Mouse (Mus musculus) embryo, embryonic 11.5 days (tissue): ENCODE data around the gene D930048N14Rik.
"Not testable (repeated sequence)": the region's sequence is repeated elsewhere in the genome, so short reads cannot be mapped to it uniquely, and the experiment has no call there.

Source experiments
- DNase-seq: peaks from one replicate; pipeline ENCODE4 v3.0.0-alpha.2; 2012; ENCODE audit warnings: low read depth, low spot score

The D930048N14Rik gene

DNA sequence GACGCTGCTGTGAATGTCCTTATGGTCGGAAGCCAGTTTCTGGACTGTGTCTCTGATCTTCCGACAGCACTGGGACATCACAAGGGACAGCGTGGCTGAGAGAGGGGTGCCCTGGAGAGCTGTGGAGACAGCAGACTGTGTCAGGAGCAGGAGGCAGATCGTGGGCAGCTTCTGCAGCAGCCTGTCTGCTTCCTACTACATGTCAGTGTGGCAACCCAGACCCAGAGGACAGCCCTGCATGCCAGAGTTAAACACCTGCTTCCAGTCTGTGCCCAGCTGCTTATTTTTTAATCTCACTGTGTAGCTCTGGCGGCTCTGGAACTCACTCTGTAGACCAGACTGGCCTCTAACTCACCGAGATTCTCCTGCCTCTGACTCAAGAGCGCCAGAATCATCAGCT, 22.8 kb upstream of the D930048N14Rik start:
- no peak for DNase-seq

DNA sequence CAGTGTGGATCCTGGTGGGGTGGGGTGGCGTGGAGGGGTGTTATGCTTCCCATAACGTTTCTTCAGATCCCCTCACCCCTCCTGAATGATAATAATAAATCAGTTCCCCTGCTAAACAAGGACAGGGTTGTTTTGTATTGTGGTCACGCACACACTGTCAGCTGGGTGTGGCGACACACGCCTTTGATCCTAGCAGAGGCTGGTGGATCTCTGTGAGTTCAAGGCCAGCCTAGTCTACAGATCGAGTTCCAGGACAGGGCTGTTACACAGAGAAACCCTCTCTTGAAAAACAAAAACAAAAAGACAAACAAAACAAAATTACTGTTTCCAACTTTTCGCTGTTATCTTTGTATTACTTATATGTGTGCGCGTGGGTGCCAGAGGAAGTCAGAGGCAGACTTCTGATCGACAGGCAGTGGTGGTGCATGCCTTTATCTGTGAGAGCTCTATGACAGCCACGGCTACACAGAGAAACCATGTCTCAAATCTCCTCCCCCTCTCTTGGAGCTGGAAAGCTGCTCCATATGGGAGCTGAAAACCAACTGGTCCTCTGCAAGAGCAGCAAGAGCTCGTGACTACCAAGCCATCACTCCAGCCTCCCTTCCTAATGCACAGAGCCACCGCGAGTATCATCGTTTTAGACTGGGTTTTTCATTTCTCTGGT, 21.0 kb upstream of the D930048N14Rik start:
- no peak for DNase-seq

DNA sequence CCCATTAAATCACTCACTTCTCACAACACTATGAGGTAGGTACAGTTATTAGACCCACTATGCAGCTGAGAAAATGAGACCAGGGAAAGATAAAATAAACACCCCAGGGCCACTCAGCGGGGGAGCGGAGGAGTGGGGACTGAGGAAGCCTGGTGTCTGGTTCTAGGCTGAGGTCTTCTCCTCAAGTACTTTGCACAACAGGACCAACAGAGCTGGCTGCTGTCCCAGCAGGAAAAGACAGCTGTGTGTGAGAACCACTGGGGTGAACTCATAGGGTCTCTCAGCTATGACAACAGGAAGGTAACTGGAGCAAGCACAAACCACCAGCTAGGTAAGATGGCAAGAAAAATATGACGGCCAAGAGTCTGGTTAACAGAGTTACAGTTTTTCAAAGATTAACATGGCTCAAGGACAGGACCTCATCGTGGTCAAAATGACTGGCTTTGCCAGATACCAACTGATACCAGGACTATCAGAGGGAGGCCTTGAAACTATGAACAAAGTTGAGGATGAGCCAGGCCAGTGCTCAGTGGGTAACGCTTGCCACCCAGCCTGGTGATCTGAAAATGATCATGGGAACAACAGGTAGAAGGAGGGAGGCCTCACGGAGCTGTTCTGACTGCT, 18.5 kb upstream of the D930048N14Rik start:
- no peak for DNase-seq

DNA sequence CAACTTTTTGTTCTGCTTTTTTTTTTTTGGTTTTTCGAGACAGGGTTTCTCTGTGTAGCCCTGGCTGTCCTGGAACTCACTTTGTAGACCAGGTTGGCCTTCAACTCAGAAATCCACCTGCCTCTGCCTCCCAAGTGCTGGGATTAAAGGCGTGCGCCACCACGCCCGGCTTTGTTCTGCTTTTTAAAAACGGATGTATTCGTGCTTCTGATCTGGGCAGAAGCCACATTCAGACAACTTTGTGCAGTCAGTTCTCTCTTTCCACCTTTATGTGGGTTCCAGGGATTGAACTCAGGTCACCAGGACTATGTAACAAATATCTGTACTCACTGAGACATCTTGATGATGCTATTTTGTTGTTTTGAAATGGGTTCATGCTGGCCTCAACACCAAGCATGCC, 17.6 kb upstream of the D930048N14Rik start:
- DNase-seq, result not testable (repeated sequence)

DNA sequence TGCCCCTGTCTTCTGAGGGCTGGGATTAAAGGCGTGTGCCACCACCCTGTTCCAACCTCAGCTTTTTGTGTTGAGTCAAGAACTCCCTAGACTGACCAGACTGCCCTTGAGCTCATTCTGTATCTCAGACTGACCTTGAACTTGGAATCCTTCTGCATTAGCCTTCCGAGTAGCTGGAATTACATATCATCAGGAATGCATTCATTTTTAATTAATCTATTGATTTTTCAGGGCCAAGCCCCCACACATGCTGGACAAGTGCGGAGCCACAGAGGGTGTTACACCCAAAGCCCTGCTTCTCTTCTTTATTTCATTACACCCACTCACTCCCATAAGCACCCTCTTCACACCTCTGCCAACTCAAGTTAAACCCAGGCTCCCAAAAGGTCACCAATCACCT, 17.0 kb upstream of the D930048N14Rik start:
- DNase-seq, result no peak

DNA sequence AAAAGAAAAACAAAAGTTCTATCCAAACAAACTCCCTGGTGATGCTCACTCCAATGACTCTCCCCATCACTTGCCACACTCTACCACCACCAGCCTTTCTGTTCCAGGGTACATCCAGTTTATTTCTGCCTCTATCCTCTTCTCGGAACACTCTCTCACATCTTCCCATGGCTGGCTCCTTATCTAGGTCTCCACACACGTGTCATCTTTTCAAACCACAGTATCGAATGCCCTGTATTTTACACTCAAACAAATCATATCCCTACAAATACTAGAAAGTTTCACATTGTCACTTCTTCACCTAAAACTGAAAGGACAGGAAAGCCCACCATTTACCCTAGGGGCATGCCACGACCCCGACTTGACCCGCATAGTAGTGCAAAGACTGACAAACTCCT, 15.6 kb upstream of the D930048N14Rik start:
- DNase-seq, result no peak

DNA sequence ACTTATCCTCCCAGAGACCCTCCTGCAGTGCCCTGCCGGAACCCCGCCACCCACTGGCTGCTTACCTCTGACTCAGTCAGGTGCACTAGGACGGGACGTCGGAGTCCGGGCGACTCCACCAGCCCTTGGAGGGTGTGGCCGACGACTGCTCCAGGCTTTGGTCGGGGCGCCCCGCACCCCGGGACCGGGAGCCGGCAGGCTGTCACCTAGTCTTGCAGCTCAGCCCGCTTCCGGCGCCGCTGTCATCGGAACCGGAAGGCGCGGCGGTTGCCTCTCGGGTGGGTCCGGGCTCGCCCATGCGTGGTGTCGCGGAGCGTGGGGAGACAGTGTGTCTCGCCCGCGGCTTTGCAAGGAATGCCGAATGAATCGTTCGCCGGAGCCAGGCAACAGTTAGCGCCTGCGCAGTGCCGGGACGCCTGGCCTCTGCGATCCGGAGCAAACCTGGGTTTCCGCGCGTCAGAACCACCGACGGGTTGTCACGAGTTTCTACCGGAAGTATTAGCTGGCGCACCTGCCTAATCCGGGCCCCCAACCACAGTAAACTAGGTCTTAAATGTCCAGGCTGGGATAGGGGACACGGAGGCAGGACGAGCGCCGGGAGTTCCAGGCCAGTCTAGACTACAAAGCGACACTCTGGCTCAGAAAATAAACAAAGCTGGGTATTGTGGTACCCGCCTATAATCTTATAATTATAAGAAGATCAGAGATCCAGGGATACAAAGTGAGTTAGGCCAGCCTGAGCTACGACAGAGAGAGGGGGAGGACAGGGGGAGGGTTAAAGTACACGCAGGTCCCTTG, 15.0 kb upstream of the D930048N14Rik start, which contains the start of gene Rmnd5b:
Gene Rmnd5b, minus strand, starts transcription at position 372 of the 798 bp plus-strand sequence.
- DNase-seq, result peak; percentile 63

DNA sequence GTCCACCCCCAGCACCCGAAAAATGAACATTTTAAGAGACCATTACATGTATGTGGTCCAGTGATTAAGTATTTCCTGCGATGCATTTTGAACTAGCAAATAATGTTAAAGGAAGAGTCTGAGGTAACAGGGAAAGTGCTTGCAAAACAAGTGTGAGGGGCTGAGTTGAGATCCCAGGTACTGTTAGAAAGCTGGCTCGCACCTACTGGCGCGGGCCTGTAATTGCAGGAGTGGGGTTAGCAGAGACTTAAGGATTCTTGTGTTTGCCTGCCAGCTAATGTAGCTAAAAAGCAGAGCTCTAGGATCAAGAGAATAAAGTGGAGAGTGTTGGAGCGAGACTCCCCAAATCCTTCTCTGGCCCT, 14.4 kb upstream of the D930048N14Rik start:
- peak; percentile 67 for DNase-seq

DNA sequence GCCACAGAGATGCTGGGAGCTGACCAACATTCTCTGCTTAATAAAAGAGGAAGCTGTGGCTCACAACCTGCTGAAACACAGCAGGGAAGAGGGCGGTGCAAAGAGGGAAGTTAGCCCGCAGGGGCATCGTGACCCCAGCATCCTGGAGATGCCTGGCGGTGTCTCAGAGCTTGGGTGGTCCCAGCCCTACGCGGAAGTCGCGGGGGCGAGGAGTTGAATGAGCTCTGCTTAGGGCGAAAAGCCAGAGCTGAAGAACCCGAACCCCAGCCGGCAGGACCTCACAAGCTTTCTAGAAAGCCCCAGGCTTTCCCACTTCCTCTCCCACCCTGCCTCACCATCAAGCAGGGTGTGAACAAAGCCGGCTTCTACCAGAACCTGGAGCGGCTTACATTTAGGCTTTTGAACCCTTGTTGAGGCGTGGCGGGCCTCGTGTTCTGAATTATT, 12.8 kb upstream of the D930048N14Rik start:
- peak; percentile 43 for DNase-seq

DNA sequence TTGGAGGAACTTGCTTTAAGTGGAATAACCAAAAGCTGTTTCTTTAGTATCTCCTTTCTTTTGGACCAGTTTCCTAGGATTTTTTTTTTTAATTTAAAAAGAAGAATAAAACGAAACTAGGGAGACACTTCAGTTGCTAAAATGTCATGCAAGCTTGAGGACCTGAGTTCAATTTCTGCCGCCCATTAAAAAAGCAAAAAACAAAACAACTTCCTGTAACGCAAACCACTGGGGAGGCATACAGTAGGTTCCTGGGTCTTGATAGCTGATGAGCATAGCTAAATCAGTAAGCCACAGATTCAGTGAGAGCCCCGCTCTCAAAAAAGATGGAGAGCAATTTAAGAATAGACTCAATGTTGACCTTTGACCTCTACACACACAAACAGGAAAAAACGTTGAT, 12.3 kb upstream of the D930048N14Rik start:
- DNase-seq, result no peak

DNA sequence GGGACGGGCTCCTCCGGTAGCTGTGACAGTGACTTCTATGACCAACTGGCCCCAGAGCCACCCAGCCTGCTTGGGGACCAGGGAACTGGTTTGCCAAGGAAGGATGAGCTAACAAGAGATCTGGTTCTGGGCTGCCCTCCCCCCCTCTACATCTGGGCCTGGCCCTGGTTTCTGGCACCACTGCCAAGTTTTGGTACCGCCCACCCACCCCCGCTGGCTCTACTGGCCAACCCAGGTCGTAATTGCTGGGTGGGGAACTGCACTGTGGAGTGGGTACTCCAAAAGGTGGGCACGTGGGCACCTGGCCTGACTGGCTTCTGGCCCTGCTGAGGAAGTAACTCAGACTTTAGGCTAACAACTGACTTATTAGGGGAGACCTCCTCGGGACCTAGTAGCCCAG, 10.0 kb upstream of the D930048N14Rik start:
- DNase-seq, result no peak

DNA sequence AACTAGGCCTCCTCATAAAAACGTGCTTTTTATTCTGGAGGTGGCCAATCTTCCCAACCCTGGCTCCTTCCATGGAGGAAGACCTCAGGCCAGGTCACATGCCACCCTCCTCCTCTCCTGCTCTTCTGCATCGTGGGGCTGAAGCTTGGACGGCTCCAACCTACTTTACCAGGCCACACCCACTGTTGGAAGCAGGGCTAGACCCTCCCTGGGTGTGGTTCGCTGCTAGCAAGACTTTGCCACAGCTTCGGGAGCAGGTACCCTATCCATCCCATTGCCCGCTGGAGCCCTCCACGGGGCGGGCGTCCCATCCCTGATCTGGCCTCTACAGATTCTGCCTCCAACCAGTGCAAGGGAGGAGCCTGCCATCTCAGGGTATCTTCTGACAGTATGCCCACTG, 7.6 kb upstream of the D930048N14Rik start:
- DNase-seq, result no peak

DNA sequence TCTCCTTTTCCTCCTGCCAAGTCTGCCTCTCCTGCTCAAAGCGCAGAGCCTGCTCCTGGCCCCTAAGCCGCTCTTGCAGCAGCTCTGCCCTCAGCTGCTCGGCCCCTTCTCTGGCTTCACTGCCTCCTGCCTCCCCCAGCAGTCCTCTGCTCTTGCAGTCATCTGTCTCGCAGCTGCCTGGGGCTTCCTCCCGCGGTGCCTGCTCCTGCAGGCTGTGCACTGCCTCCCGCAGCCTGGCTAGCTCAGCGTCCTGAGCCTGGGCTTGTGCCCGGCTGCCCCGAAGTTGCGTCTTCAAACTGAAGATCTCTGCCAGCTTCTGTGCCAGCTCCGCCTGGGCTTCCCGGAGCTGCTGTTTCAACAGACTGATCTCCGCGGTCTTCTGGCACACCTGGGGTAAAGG, 7.0 kb upstream of the D930048N14Rik start:
- DNase-seq, result no peak

DNA sequence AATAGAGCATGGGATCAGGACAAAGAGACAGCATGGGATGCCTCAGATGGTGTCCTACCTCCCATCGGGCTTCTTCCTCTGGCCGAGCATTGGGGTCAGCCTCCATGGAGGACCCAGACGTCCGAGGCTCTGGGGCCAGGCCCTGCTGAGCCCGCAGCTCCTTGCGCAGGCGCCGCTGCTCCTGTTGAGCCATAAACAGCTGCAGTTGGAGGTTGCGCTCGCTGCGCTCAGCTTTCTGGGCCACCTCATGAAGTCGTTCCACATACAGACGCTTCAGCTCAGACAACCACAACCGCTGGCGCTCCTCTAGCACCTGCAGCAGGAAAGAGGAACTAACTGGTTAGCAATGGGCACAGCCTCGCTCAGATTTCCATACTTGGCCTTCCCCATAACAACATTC, 6.5 kb upstream of the D930048N14Rik start:
- DNase-seq, result no peak

DNA sequence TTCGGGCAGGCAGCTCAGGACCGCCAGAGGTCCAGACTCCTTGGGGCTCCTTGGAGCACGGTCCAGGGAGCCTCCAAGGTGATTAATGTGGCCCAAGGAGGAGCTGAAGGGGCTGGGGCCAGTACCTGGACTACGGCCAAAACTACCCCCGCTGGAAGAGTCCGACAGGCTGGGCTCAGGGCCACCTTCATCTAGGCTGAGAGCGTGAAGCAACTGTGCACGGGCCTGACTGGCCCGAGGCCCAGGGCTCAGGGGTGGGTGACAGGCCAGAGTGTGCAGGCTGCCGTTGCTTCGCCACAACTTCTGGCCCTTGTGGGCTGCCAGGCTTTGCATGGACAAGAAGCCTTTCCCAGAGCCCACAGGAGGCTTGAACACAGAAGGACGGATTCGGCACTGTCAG, 5.5 kb upstream of the D930048N14Rik start:
- no peak for DNase-seq

DNA sequence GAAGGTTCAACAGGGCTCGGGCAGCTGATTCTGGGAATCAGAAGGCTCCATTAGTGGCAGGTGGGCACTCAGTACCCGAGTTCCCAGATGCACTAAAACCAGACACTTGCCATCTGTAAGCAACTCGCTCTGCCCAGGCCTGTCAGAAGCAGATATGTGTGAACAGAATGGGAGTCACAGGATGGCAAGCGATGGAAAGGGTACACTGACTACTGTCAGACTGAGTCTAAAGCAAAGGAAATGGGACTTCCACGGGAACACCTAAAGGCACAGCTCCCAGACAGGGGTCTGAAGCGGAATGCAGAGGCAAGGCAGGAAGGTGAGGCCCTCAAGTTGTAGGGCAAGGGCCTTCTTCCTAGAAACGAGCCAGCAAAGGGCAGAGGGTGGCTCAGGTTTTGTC, 4.5 kb upstream of the D930048N14Rik start:
- no peak for DNase-seq

DNA sequence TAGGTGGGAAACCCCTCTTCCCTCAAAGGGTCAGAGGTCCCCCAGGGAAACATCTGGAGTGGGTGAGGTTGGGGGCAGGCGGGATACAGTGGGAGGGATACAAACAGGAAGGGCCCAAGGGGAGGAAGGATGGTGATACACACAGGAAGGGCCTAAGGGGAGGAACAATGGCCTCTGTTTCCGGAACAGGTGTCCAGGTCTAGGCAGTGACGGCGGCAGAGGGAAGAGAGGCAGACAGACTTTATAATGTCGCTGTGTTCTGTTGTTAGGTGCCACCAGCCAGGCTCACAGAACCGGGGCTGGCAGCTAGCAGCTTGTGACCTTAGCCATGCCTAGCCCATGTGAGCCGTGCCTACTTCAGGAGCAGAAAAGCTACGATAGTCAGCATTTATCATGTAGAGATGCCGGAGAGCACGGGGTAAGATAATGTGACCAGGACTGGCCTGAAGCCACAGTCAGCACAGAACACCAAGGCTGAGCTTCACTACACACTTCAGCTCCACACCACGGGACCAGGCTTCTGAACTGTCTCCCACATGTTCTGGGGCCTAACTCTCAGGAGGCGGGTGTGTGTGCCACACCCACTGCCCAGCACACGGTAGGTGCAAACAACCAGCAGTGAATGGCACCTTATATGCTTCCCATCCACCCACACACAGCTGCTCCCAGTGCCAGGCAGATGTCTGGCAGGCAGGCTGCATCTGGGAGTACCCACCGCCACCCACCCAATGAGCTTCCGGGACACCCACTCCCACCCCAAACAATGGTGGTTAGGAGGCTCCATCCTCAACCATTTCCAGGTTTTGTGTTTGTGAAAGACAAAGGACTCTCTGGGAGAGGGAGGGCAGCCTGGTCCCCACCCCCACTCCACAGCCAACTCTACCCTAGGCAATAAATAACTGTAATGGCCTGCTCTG, 3.7 kb upstream of the D930048N14Rik start:
- no peak for DNase-seq

DNA sequence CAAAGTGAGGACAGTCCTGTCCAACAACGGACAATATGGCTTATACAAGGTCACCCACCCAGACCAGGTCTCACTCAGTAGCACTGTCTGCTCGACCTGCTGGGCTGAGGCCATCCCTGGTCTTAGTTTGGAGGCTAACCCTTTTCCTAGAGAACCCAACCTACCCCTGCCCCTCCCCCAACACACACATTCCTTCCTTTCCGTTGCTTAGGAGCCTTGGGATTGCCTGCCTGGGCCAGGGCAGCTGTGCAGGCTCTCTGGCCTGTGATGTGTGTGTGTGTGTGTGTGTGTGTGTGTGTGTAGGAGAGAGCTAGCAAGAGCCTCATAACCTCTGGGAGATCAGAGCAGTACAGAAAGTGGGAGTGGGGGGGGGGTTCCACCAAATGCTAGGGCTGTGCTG, 2.2 kb upstream of the D930048N14Rik start:
- peak; percentile 40 for DNase-seq

DNA sequence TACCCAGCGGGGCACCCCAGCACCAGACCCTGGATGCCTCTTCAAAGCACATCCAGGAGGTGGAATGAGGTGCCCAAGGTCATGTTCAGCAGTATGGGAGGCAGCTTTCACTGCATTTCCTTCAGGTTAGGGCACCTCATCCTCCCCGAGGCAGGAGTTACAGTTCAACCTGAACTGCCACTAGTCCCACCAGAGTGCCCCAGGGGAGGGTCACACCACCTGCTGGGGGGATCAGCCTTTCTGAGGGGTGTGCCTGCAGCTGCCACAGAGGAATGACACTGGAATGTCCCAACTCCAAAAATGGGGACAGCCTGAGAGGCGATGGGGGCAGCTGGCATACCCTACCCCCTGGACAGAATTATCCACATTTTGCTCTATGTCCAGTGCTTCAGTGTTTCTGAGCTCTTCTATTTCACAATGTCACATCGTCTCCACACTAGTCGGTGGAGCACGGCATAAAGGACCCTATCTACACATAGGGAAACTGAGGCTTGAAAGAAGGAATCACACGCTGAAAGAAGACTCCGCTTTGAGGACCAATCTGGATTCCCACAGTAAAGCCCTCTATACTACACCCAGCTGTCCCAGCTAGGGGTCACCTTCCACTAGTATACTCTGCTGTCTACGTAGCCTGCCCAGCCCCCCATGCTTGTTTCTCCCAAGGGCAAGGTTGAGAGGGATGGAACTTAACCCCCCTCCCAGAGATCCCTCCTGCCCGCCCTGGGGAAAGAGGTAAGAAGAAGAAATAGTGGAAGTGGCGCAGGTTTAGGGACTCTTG, 1.5 kb upstream of the D930048N14Rik start:
- DNase-seq, result no peak

DNA sequence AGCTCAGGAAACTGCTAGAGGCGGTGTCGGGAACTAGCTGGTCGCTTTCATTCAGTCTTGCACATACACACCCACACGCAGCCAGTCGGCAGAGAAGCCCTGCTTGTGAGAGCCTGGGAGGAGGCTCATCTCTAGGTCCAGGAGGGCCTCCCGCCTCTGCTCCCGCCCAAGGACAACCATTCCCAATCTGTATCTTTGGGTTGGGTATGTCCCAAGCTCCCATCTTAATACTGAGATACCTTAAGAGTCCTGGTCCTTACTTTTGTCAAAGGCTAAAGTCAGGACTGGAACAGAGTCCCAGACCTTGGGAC, 910 bp upstream of the D930048N14Rik start:
- no peak for DNase-seq

DNA sequence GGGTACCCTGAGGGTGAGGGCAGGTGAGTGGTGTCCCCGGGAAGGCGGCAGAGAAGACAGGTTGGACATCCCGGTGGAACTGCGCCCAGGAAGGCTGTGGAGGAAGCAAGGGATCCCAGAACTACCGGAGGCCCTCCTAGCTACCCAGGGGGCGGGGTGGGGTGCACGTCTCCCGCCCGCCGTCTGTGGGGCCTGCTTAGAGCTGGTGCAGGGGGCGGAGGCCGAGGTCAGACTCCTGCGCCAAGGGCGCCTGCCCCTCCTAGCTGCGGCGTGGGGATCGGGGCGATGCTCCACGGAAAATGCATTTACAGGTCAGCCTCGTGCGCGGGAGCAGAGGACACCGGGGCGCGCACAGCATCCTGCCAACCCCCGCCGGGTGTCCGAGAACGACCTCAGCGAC, 493 bp upstream of the D930048N14Rik start:
- DNase-seq, result no peak
